Mouse (Mus musculus): ENCODE results near the gene Tm4sf4.

DNA sequence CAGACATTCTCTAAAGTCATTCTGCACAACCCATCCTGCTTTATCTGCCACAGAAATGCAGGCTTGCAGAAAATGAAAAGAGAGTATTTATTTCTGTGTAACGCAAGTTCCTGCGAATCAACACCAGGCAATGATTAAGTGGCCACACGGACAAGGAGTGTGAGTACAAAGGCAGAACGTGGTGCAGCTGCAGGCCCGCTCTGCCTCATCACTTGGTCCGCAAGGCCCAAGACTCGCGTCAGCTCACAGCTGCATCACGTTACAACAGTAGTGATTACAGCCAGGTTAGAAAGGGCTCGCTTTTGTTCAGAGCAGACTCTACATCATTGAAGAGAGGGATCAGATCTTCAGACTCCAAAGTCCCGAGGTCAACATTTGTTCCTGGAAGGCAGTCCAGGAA lies 33.5 kb downstream of the Tm4sf4 start:
- TF ChIP-seq POLR2A (IDR thresholded peaks at IDR 0.05; ENCODE audit: borderline replicate concordance, extremely low read depth, low read depth, low read length) (no peak), CTCF (IDR thresholded peaks at IDR 0.05; ENCODE audit: insufficient read depth, low read length) (no peak)

All from lung, adult 2 months (tissue).